Mouse (Mus musculus) neural tube, embryonic 10.5 days (tissue): Measurements from ENCODE around the gene Upf2.
"Not testable (repeated sequence)": the region's sequence is repeated elsewhere in the genome, so short reads cannot be mapped to it uniquely, and the experiment has no call there.

Experiments
- DNase-seq: peaks from one replicate; pipeline ENCODE4 v3.0.0-alpha.2; 2017; ENCODE audit warnings: low spot score; ENCODE audit errors: extremely low spot score

Gene Upf2

GRCm38 (mm10) chr2:5949821-5950220 is 1.4 kb upstream of the Upf2 start:
- DNase-seq: not testable (repeated sequence)

DNA sequence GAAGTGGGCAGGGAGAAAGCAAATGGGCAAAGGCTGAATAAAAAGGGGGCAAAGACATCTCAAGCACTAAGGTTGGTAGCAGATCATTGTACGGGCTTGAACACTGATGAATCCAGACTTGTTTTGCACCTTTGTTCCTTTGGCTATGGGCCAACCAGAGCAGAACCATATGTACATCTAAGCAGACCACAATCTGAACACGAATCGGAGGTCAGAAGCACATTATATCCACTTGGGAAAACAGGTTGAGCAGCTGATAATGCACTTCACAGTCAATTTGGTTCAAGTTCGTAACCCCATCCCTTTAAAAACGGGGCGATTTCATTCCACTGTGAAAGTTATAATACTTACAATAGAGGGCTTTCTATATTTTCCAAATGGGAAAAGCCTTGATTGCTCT is 964 bp upstream of the Upf2 start:
- peak; percentile 15 for DNase-seq

GRCm38 (mm10) chr2:5951621-5952211 is 447 bp downstream of the Upf2 start:
- no peak for DNase-seq

- DNase-seq: no peak
Observed at GRCm38 (mm10) chr2:5957705-5958104, 6.4 kb downstream of the Upf2 start.

DNA sequence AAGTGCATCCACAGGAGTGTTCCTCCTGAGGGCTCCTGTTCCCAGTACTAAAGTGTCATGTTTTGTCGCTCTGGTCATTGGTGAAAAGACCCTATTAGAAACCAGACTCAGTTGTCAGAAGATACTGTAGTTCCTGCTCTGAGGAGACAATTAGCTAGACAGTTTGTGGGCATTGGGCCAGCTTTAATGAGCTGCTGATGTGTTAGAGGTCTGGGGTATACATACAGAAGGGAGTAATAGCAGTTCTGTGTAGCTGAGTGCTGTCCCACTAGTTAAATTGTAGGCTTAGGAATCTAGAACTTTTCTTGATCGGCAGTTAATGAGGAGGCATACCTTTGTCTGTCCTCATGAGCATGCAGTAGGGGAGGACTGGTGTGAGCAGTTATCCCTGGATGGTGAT is 11.0 kb downstream of the Upf2 start:
- no peak for DNase-seq

DNA sequence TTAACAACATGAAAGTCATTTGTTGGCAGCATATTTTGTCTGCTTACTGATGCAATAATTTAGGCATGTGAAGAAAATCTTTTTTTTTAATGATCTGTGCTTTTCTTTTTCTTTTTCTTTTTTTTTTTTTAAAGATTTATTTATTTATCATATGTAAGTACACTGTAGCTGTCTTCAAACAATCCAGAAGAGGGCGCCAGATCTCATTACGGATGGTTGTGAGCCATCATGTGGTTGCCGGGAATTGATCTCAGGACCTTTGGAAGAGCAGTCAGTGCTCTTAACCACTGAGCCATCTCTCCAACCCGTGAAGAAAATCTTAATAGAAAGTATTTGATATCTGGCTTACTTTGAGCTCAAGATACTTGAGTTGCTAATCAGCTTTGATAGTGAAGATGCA is 12.5 kb downstream of the Upf2 start:
- DNase-seq: not testable (repeated sequence)

GRCm38 (mm10) chr2:5965972-5966371 is 14.7 kb downstream of the Upf2 start:
- DNase-seq: no peak

GRCm38 (mm10) chr2:5970629-5971028 is 19.4 kb downstream of the Upf2 start:
- DNase-seq: not testable (repeated sequence)

- no peak for DNase-seq
Observed at GRCm38 (mm10) chr2:5977532-5977931, 26.3 kb downstream of the Upf2 start.

DNA sequence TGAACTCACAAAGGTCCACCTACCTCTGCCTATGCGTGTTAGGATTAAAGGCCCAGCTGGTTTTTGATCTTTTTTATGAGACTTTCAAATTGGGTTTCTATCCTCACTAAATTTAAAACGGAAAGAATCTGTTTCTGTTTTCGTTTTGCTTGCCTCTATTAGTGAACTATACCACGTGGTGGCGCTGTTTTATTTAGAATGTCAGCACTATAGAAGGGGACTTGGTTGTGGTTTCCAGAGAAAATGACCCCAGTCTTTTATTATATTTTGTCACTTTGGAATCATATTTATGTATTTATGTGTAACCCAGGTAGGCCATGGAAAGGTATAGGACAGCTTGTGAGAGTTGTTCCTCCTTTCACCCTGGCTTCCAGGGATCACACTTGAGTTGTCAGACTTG is 44.3 kb downstream of the Upf2 start:
- DNase-seq: no peak

- no peak for DNase-seq
Observed at GRCm38 (mm10) chr2:6003949-6004348, 52.7 kb downstream of the Upf2 start.

GRCm38 (mm10) chr2:6014532-6014931 is 63.3 kb downstream of the Upf2 start:
- no peak for DNase-seq

DNA sequence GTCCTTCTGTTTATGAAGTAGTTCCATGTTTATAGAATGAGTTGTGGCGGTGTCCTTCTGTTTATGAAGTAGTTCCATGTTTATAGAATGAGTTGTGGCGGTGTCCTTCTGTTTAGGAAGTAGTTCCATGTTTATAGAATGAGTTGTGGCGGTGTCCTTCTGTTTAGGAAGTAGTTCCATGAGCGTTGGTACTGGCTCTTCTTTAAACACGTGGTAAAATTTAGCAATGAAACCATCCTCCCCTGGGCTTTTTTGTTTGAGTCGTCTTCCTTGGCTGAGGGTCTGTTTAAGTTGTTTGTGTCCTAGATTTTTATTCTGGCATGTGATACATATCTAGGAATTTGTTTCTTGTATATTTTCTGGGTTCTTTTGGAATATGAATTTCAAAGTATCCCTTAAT is 63.9 kb downstream of the Upf2 start:
- not testable (repeated sequence) for DNase-seq

DNA sequence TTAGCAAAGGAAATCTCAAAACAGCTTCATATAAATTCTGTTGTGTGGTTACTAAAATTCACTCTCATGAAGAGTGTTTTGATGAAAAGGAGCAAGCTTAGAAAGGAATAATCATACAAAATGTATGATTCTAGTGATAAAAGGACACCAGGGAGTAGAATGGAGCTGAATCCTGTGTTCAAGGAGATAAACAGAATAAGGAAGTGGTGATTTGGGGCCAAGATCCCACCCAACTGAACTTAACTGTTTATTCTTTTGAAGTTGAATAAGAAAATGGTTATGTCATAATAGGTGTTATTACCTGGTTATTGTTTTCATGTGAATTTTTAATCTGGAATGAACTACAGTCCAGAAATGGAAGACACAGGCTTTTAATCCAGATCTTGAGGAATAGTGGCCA is 69.3 kb downstream of the Upf2 start:
- no peak for DNase-seq

- no peak for DNase-seq
Observed at GRCm38 (mm10) chr2:6042644-6043043, 91.4 kb downstream of the Upf2 start.

DNA sequence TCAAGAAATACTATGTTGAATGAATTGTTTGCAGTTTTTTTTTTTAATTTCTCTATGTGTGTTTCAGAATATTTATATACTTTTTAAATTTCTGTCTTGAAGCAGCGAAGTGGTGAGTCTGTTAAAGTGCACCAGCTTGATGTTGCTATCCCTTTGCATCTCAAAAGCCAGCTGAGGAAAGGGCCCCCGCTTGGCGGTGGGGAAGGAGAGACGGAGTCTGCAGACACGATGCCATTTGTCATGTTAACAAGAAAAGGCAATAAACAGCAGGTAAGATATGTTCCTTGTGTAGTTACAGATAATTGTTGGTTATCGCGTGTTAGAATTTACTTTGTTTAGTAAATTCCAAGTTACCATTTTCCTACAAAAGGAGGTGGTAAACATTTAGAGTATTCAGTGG is 95.5 kb downstream of the Upf2 start:
- no peak for DNase-seq

DNA sequence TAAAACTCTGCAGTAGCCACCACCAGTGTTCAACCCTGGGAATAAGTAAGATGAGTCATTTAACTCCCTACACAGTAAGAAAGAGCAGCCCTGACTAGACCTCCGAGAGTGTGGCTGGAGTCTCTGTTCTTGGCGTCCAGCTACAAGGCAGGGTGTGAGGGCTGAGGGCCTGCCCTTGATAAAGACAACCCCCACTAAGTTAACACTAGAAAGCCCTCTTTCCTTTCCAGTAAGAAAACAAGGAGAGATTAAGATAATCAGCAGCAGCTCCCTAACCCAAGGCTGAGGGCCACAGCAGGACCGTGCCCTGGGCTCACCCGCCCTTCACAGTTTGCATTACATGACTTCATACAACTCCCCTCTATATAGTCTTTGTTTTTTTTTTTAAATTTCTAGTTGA is 97.3 kb downstream of the Upf2 start:
- DNase-seq: no peak

DNA sequence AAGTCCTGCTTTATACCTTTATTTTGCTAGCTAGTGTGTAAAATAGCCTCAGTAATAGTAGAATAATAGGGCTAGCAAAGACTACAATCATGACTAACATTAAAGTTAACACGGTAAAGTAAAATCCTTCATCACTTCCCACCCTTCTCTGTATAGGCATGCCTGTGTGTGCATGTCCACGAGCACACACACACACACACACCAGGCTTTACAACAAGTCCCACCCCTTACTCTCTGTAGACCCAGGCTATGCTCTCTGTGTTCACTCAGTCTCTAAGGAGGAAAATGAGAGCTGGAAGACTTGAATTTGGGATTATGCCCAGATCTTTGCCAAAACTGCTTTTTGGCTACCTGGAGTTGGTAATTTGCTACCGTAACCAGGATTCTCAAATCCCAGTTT is 97.7 kb downstream of the Upf2 start:
- no peak for DNase-seq

DNA sequence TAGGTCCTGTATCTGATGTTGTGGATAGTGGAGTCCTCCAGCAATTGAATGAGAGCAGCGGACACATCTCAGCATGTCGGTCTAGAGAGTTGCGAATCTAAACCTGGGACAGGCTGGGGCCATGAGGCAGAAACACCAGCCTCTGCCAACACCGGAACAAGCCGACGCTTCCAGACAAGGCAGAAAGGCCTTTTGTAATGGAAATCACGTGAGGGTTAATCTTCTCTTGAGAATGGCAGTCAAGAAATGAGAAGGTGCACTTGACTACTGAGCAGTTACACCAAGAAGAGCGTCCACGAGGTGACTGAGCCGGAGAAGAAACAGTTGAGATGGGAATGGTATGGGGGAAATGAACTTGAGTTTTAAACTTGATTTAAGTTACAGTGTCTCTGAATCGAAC is 104.2 kb downstream of the Upf2 start:
- DNase-seq: no peak

DNA sequence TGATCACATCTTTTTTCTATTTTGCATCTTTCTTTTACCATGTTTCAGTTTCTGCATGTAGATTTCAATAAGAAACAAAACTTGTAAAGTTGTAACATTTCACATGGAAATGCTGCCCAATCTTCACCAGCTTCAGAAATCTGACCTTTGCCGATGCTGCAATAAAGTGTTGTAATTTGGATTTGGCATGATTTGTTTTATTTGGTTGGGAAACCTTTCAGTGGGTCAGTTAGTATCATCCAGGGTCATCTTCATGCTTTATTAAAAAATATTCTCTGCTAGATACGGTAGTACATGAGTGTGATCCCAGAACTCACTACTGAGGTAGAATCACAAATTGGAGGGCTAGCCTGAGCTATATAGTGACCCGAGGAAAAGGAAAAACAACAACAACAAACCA is 105.2 kb downstream of the Upf2 start:
- no peak for DNase-seq

DNA sequence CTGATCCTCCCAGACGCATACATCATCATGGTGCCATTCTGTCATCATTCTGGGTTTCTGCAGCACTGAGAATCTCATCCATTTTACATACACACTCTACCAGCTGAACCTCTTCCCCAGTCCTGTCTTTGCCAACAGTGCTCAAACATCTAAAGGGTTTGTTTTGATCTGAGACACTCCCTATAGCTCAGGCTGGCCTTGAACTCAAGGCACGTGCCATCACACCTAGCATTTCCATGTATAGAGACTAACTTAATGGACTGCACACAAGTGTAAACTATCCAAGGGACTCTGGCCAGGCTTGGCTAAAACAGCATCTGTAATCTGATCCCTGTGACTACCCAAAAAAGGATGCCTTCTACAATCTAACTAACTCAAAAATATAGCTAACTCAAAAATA is 108.0 kb downstream of the Upf2 start:
- DNase-seq: no peak

DNA sequence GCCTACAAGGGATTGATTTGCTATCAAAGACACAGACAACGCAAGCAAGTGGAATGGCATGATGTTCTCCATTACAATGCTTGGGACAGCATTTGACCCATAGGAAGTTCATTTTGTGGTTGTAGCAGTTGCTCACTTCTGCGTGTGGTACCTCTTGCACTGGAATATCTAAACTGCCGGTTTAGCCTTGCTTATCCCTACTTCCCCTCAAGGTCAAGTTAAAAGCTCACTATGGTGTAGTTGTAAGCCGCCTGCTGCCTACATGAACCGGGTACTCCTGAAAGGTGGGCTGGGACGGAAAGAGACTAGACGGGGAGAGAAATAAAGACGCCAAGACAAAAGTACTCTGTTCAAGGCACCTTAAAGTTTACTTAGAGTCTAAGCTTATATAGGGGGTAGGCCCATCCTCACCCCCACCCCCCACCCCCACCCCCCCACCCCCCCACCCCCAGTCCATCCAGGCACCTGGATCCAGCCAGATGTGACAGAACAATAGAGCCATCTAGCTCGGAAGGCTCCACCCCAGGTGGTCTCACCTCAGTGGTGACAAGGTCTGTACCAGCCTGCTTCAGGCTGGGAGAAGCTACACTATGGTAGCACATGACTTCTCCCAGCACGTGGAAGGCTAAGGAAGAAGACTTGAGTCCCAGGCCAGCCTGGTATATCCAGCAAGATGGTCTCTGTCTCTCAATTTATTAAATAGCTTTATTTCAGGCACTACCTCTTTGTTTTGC is 109.0 kb downstream of the Upf2 start:
- DNase-seq: no peak

DNA sequence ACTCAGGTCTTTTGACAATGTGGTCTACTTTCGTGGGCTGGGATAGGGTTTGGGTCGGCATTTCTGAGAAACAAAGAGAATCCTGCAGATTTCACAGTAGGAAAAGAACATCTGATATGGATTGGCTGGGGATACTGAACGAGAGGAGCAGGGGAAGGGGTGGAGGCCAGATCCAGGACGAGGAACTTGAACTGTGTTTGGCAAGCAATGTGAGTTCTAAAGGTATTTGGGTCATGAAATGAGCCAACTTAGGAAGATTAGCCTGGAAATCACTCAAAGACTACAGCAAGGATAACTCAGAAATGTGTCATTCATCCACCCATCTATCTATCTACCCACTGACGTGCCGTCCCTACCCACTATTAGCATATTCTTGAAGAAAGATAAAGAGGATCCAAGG is 116.1 kb downstream of the Upf2 start:
- no peak for DNase-seq
